Mouse (Mus musculus): ENCODE data around the gene Znrd1as. TPM values are rescaled to one million over a fixed set of nuclear protein-coding genes. Genes with fewer than 3 reads are reported as not detected.
A peak's percentile ranks its signal among the peaks of the same experiment; 100 is the strongest.

Znrd1as gene
- polyA plus RNA-seq, 1 experiment from 2014 or later, result 4.1 TPM

GRCm38 (mm10) chr17:36992336-36993104 is 34.1 kb downstream of the Znrd1as start:
- no peak overlapping the region for H3K9ac ChIP-seq (replicated peaks)
- WGBS (ENCODE audit: insufficient replicate concordance), result 28% methylated on average over 3 of the region's 3 CpGs
- DNase-seq, result no peak
- TF ChIP-seq EP300 (IDR thresholded peaks at IDR 0.05; ENCODE audit: low read depth), result no peak
- no peaks in the 10 kb centered on the region for H3K9me3 ChIP-seq (ENCODE audit: low read length)
- H3K27me3 ChIP-seq (ENCODE audit: insufficient read depth, low read length), result peaks cover 20% of the 10 kb centered on the region
- H3K4me2 ChIP-seq (ENCODE audit: low read depth, low read length), result no peak overlapping the region
- H3K4me1 ChIP-seq (ENCODE audit: insufficient read depth), result no peaks in the 10 kb centered on the region
- no peak for ATAC-seq
- H3K27ac ChIP-seq (ENCODE audit: low read depth), result no peak overlapping the region
- H3K36me3 ChIP-seq (replicated peaks; ENCODE audit: insufficient read depth, low read length), result no peaks in the 10 kb centered on the region
- no peak overlapping the region for H3K4me3 ChIP-seq (ENCODE audit: low read depth, low read length)

GRCm38 (mm10) chr17:36993770-36994325 is 35.5 kb downstream of the Znrd1as start:
- 73% methylated on average over 4 of the region's 4 CpGs for WGBS (ENCODE audit: insufficient replicate concordance)
- ATAC-seq (no peak), DNase-seq (no peak)
- Histone ChIP-seq H3K4me3 (ENCODE audit: low read depth, low read length) (no peak overlapping the region), H3K27me3 (ENCODE audit: insufficient read depth, low read length) (peaks cover 8% of the 10 kb centered on the region; the same call in 1 of the 2 replicates), H3K36me3 (replicated peaks; ENCODE audit: insufficient read depth, low read length) (no peaks in the 10 kb centered on the region), H3K9me3 (ENCODE audit: low read length) (no peaks in the 10 kb centered on the region), H3K27ac (ENCODE audit: low read depth) (no peak overlapping the region), H3K4me1 (ENCODE audit: insufficient read depth) (no peaks in the 10 kb centered on the region), H3K4me2 (ENCODE audit: low read depth, low read length) (no peak overlapping the region), H3K9ac (replicated peaks) (no peak overlapping the region)
- TF ChIP-seq CTCF (IDR thresholded peaks at IDR 0.05; ENCODE audit: low read depth), result no peak
- TF ChIP-seq EP300 (IDR thresholded peaks at IDR 0.05; ENCODE audit: low read depth), result no peak

GRCm38 (mm10) chr17:36994528-36994927 is 36.1 kb downstream of the Znrd1as start:
- DNase-seq, result no peak
- Histone ChIP-seq H3K36me3 (replicated peaks; ENCODE audit: insufficient read depth, low read length) (no peaks in the 10 kb centered on the region), H3K4me3 (ENCODE audit: low read depth, low read length) (no peak overlapping the region), H3K9me3 (ENCODE audit: low read length) (no peaks in the 10 kb centered on the region), H3K4me1 (ENCODE audit: insufficient read depth) (no peaks in the 10 kb centered on the region), H3K27ac (ENCODE audit: low read depth) (no peak overlapping the region), H3K27me3 (ENCODE audit: insufficient read depth, low read length) (0 out of 2 replicates have a peak, but pooled peaks cover 2% of the 10 kb centered on the region), H3K9ac (replicated peaks) (no peak overlapping the region), H3K4me2 (ENCODE audit: low read depth, low read length) (no peak overlapping the region)
- TF ChIP-seq CTCF (IDR thresholded peaks at IDR 0.05; ENCODE audit: low read depth), result no peak
- TF ChIP-seq EP300 (IDR thresholded peaks at IDR 0.05; ENCODE audit: low read depth), result no peak
- WGBS (ENCODE audit: insufficient replicate concordance), result 80% methylated on average over 2 of the region's 2 CpGs
- no peak for ATAC-seq

- no peak overlapping the region for H3K4me3 ChIP-seq (ENCODE audit: low read depth, low read length)
- TF ChIP-seq EP300 (IDR thresholded peaks at IDR 0.05; ENCODE audit: low read depth) (no peak), CTCF (IDR thresholded peaks at IDR 0.05; ENCODE audit: low read depth) (no peak)
- H3K9ac ChIP-seq (replicated peaks), result no peak overlapping the region
- no peaks in the 10 kb centered on the region for H3K9me3 ChIP-seq (ENCODE audit: low read length)
- no peak for DNase-seq
- ATAC-seq, result 0 out of 2 replicates have a peak, but pooled peaks have one; percentile 40
- no peaks in the 10 kb centered on the region for H3K27me3 ChIP-seq (ENCODE audit: insufficient read depth, low read length)
- no peaks in the 10 kb centered on the region for H3K4me1 ChIP-seq (ENCODE audit: insufficient read depth)
- H3K36me3 ChIP-seq (replicated peaks; ENCODE audit: insufficient read depth, low read length), result no peaks in the 10 kb centered on the region
- no peak overlapping the region for H3K27ac ChIP-seq (ENCODE audit: low read depth)
- peak overlapping the region; percentile 27; the same call in 1 of the 2 replicates for H3K4me2 ChIP-seq (ENCODE audit: low read depth, low read length)
- WGBS (ENCODE audit: insufficient replicate concordance), result 61% methylated on average over 3 of the region's 3 CpGs
Measured at GRCm38 (mm10) chr17:36995448-36995847, 37.1 kb downstream of the Znrd1as start.

- H3K36me3 ChIP-seq (replicated peaks; ENCODE audit: insufficient read depth, low read length), result no peaks in the 10 kb centered on the region
- no peak overlapping the region for H3K27ac ChIP-seq (ENCODE audit: low read depth)
- no peak overlapping the region for H3K4me3 ChIP-seq (ENCODE audit: low read depth, low read length)
- H3K27me3 ChIP-seq (ENCODE audit: insufficient read depth, low read length), result no peaks in the 10 kb centered on the region
- H3K9me3 ChIP-seq (ENCODE audit: low read length), result no peaks in the 10 kb centered on the region
- DNase-seq (peak; percentile 82), ATAC-seq (peak; percentile 48; the same call in 1 of the 2 replicates)
- H3K4me2 ChIP-seq (ENCODE audit: low read depth, low read length), result no peak overlapping the region
- 22% methylated on average over 7 of the region's 7 CpGs for WGBS (ENCODE audit: insufficient replicate concordance)
- no peaks in the 10 kb centered on the region for H3K4me1 ChIP-seq (ENCODE audit: insufficient read depth)
- TF ChIP-seq EP300 (IDR thresholded peaks at IDR 0.05; ENCODE audit: low read depth) (no peak), CTCF (IDR thresholded peaks at IDR 0.05; ENCODE audit: low read depth) (peak; percentile 83)
- H3K9ac ChIP-seq (replicated peaks), result no peak overlapping the region
Measured at GRCm38 (mm10) chr17:36997033-36997735, 38.8 kb downstream of the Znrd1as start.

GRCm38 (mm10) chr17:36998477-36998876 is 40.1 kb downstream of the Znrd1as start:
- H3K9ac ChIP-seq (replicated peaks), result no peak overlapping the region
- TF ChIP-seq EP300 (IDR thresholded peaks at IDR 0.05; ENCODE audit: low read depth), result no peak
- TF ChIP-seq CTCF (IDR thresholded peaks at IDR 0.05; ENCODE audit: low read depth), result no peak
- peaks cover 6% of the 10 kb centered on the region for H3K4me1 ChIP-seq (ENCODE audit: insufficient read depth)
- ATAC-seq (no peak), DNase-seq (no peak)
- 70% methylated on average over 2 of the region's 2 CpGs for WGBS (ENCODE audit: insufficient replicate concordance)
- H3K27ac ChIP-seq (ENCODE audit: low read depth), result no peak overlapping the region
- H3K9me3 ChIP-seq (ENCODE audit: low read length), result no peaks in the 10 kb centered on the region
- H3K36me3 ChIP-seq (replicated peaks; ENCODE audit: insufficient read depth, low read length), result no peaks in the 10 kb centered on the region
- no peak overlapping the region for H3K4me2 ChIP-seq (ENCODE audit: low read depth, low read length)
- H3K4me3 ChIP-seq (ENCODE audit: low read depth, low read length), result no peak overlapping the region
- peaks cover 9% of the 10 kb centered on the region for H3K27me3 ChIP-seq (ENCODE audit: insufficient read depth, low read length)
